Mouse (Mus musculus): Measurements from ENCODE around the gene N4bp2.
"Not testable (repeated sequence)": the region's sequence is repeated elsewhere in the genome, so short reads cannot be mapped to it uniquely, and the experiment has no call there.

Gene N4bp2

GRCm38 (mm10) chr5:65757110-65757509 lies 6.2 kb upstream of the N4bp2 start:
- no peaks in the 10 kb centered on the region for H3K27me3 ChIP-seq (ENCODE audit: control insufficient read depth, insufficient read depth, low read length, poor library complexity, severe bottlenecking)
- no peak for DNase-seq (ENCODE audit: low read depth, low spot score)
- no peaks in the 10 kb centered on the region for H3K36me3 ChIP-seq (ENCODE audit: control insufficient read depth, insufficient read depth, low read length, poor library complexity, severe bottlenecking)

GRCm38 (mm10) chr5:65760041-65760440 lies 3.3 kb upstream of the N4bp2 start:
- no peaks in the 10 kb centered on the region for H3K36me3 ChIP-seq (ENCODE audit: control insufficient read depth, insufficient read depth, low read length, poor library complexity, severe bottlenecking)
- H3K27me3 ChIP-seq (ENCODE audit: control insufficient read depth, insufficient read depth, low read length, poor library complexity, severe bottlenecking): no peaks in the 10 kb centered on the region
- no peak for DNase-seq (ENCODE audit: low read depth, low spot score)

GRCm38 (mm10) chr5:65760599-65760998 lies 2.7 kb upstream of the N4bp2 start:
- H3K27me3 ChIP-seq (ENCODE audit: control insufficient read depth, insufficient read depth, low read length, poor library complexity, severe bottlenecking): no peaks in the 10 kb centered on the region
- no peak for DNase-seq (ENCODE audit: low read depth, low spot score)

GRCm38 (mm10) chr5:65761020-65761419 lies 2.3 kb upstream of the N4bp2 start:
- H3K27me3 ChIP-seq (ENCODE audit: control insufficient read depth, insufficient read depth, low read length, poor library complexity, severe bottlenecking): no peaks in the 10 kb centered on the region
- DNase-seq (ENCODE audit: low read depth, low spot score): no peak
- H3K36me3 ChIP-seq (ENCODE audit: control insufficient read depth, insufficient read depth, low read length, poor library complexity, severe bottlenecking): no peaks in the 10 kb centered on the region

More at GRCm38 (mm10) chr5:65760599-65760998, 2.7 kb upstream of the N4bp2 start:
- no peaks in the 10 kb centered on the region for H3K36me3 ChIP-seq (ENCODE audit: control insufficient read depth, insufficient read depth, low read length, poor library complexity, severe bottlenecking)

- no peak for DNase-seq (ENCODE audit: low read depth, low spot score)
- H3K36me3 ChIP-seq (ENCODE audit: control insufficient read depth, insufficient read depth, low read length, poor library complexity, severe bottlenecking): no peaks in the 10 kb centered on the region
- no peaks in the 10 kb centered on the region for H3K27me3 ChIP-seq (ENCODE audit: control insufficient read depth, insufficient read depth, low read length, poor library complexity, severe bottlenecking)
Observed at GRCm38 (mm10) chr5:65761921-65762320, 1.4 kb upstream of the N4bp2 start.

GRCm38 (mm10) chr5:65762686-65763085 lies 635 bp upstream of the N4bp2 start:
- no peak for DNase-seq (ENCODE audit: low read depth, low spot score)

GRCm38 (mm10) chr5:65763916-65764785 lies 830 bp downstream of the N4bp2 start:
- peak; percentile 87 for DNase-seq (ENCODE audit: low read depth, low spot score)
- Histone ChIP-seq H3K27me3 (ENCODE audit: control insufficient read depth, insufficient read depth, low read length, poor library complexity, severe bottlenecking) (no peaks in the 10 kb centered on the region), H3K36me3 (ENCODE audit: control insufficient read depth, insufficient read depth, low read length, poor library complexity, severe bottlenecking) (no peaks in the 10 kb centered on the region)

More at GRCm38 (mm10) chr5:65762686-65763085, 635 bp upstream of the N4bp2 start:
- H3K27me3 ChIP-seq (ENCODE audit: control insufficient read depth, insufficient read depth, low read length, poor library complexity, severe bottlenecking): no peaks in the 10 kb centered on the region
- no peaks in the 10 kb centered on the region for H3K36me3 ChIP-seq (ENCODE audit: control insufficient read depth, insufficient read depth, low read length, poor library complexity, severe bottlenecking)

GRCm38 (mm10) chr5:65764786-65765634 lies 1.7 kb downstream of the N4bp2 start:
- no peaks in the 10 kb centered on the region for H3K36me3 ChIP-seq (ENCODE audit: control insufficient read depth, insufficient read depth, low read length, poor library complexity, severe bottlenecking)
- DNase-seq (ENCODE audit: low read depth, low spot score): peak; percentile 93
- no peaks in the 10 kb centered on the region for H3K27me3 ChIP-seq (ENCODE audit: control insufficient read depth, insufficient read depth, low read length, poor library complexity, severe bottlenecking)

GRCm38 (mm10) chr5:65765635-65765911 lies 2.3 kb downstream of the N4bp2 start:
- no peaks in the 10 kb centered on the region for H3K36me3 ChIP-seq (ENCODE audit: control insufficient read depth, insufficient read depth, low read length, poor library complexity, severe bottlenecking)
- no peaks in the 10 kb centered on the region for H3K27me3 ChIP-seq (ENCODE audit: control insufficient read depth, insufficient read depth, low read length, poor library complexity, severe bottlenecking)
- no peak for DNase-seq (ENCODE audit: low read depth, low spot score)

GRCm38 (mm10) chr5:65768007-65768406 lies 4.7 kb downstream of the N4bp2 start:
- no peaks in the 10 kb centered on the region for H3K27me3 ChIP-seq (ENCODE audit: control insufficient read depth, insufficient read depth, low read length, poor library complexity, severe bottlenecking)
- H3K36me3 ChIP-seq (ENCODE audit: control insufficient read depth, insufficient read depth, low read length, poor library complexity, severe bottlenecking): no peaks in the 10 kb centered on the region
- DNase-seq (ENCODE audit: low read depth, low spot score): no peak

- DNase-seq (ENCODE audit: low read depth, low spot score): no peak
- Histone ChIP-seq H3K27me3 (ENCODE audit: control insufficient read depth, insufficient read depth, low read length, poor library complexity, severe bottlenecking) (no peaks in the 10 kb centered on the region), H3K36me3 (ENCODE audit: control insufficient read depth, insufficient read depth, low read length, poor library complexity, severe bottlenecking) (no peaks in the 10 kb centered on the region)
Observed at GRCm38 (mm10) chr5:65770065-65770464, 6.7 kb downstream of the N4bp2 start.

GRCm38 (mm10) chr5:65770493-65770892 lies 7.2 kb downstream of the N4bp2 start:
- Histone ChIP-seq H3K36me3 (ENCODE audit: control insufficient read depth, insufficient read depth, low read length, poor library complexity, severe bottlenecking) (no peaks in the 10 kb centered on the region), H3K27me3 (ENCODE audit: control insufficient read depth, insufficient read depth, low read length, poor library complexity, severe bottlenecking) (no peaks in the 10 kb centered on the region)
- no peak for DNase-seq (ENCODE audit: low read depth, low spot score)

GRCm38 (mm10) chr5:65773957-65774356 lies 10.6 kb downstream of the N4bp2 start:
- H3K36me3 ChIP-seq (ENCODE audit: control insufficient read depth, insufficient read depth, low read length, poor library complexity, severe bottlenecking); DNase-seq (ENCODE audit: low read depth, low spot score); H3K27me3 ChIP-seq (ENCODE audit: control insufficient read depth, insufficient read depth, low read length, poor library complexity, severe bottlenecking): not testable (repeated sequence)

GRCm38 (mm10) chr5:65776166-65776565 lies 12.8 kb downstream of the N4bp2 start:
- Histone ChIP-seq H3K36me3 (ENCODE audit: control insufficient read depth, insufficient read depth, low read length, poor library complexity, severe bottlenecking) (no peaks in the 10 kb centered on the region), H3K27me3 (ENCODE audit: control insufficient read depth, insufficient read depth, low read length, poor library complexity, severe bottlenecking) (no peaks in the 10 kb centered on the region)
- DNase-seq (ENCODE audit: low read depth, low spot score): no peak

- Histone ChIP-seq H3K36me3 (ENCODE audit: control insufficient read depth, insufficient read depth, low read length, poor library complexity, severe bottlenecking) (no peaks in the 10 kb centered on the region), H3K27me3 (ENCODE audit: control insufficient read depth, insufficient read depth, low read length, poor library complexity, severe bottlenecking) (no peaks in the 10 kb centered on the region)
- DNase-seq (ENCODE audit: low read depth, low spot score): no peak
Observed at GRCm38 (mm10) chr5:65776907-65777306, 13.6 kb downstream of the N4bp2 start.
